Mouse (Mus musculus) brain, embryonic 14.5 days (tissue): ENCODE data around the gene Chac2. TPM values are rescaled to one million over a fixed set of nuclear protein-coding genes. Genes with fewer than 3 reads are reported as not detected.
A peak's percentile ranks its signal among the peaks of the same experiment; 100 is the strongest.
"Not testable (repeated sequence)": the region's sequence is repeated elsewhere in the genome, so short reads cannot be mapped to it uniquely, and the experiment has no call there.

Experiments
- DNase-seq: peaks from one replicate; pipeline ENCODE4 v3.0.0-alpha.2; 2011; ENCODE audit warnings: low read depth
- CTCF ChIP-seq: fragments of 200-500 bp; IDR thresholded peaks from 2 replicates; pipeline ENCODE4 v1.5.1; 2012; ENCODE audit warnings: inconsistent platforms, mild to moderate bottlenecking, moderate library complexity, borderline replicate concordance; ENCODE audit not compliant: insufficient read depth, insufficient read length; ENCODE audit errors: extremely low read depth
- POLR2A ChIP-seq: fragments of 200-500 bp; IDR thresholded peaks from 2 replicates; pipeline ENCODE4 v1.6.1; 2012; ENCODE audit warnings: mild to moderate bottlenecking, inconsistent platforms, borderline replicate concordance; ENCODE audit not compliant: poor library complexity, insufficient read depth, insufficient read length, severe bottlenecking; ENCODE audit errors: extremely low read depth
- polyA plus RNA-seq: library from polyadenylated mRNA; depleted of rRNA; stranded (reverse); fragments of >200 nt; gene quantifications from 2 replicates; pipeline ENCODE4 v1.2.3, GENCODE M21; 2012; rRNA removed

Gene Chac2
- 9.0 and 9.6 TPM in 2 replicates for polyA plus RNA-seq

DNA sequence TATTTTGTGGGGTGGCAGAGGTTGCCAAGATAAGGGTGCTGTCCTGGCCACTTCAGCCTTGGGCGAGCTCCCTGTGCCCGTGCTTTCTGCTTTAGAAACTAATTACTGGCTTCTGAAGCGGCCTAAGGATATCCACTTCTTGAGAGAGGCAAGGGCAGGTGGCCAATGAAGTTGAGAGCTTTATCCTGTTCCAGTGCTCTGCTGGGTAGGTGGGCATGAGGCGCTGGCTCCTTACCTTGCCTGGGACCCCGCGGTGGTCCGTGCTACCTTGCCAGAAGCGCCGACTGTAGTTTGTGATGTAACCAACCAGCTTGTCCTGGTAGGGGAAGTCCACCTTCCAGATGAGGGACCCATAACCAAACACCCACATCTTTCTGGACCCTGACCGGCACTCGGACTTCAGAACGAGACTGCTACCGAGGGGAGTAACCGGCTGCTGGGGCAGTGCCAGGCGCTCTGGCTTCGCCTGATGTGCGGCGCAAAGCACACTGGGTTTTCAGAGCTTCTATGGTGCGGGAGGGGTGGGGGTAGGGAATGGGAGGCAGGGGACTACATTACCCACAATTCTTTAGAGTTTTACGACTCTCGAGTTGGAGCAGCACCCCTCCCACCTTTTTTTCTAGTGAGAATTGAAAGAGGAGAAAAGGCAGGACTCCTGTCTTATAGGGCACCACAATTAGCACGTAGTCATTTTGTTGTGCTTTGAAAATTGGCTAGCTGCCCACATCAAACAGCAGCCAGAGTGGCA lies at the start of gene Chac2:
TSS of gene Chac2 (minus strand) at position 474 of the 748 bp plus-strand sequence.
- peak; percentile 97 for DNase-seq
- TF ChIP-seq CTCF (no peak), POLR2A (peak; percentile 58; the same call in 1 of the 2 replicates)

DNA sequence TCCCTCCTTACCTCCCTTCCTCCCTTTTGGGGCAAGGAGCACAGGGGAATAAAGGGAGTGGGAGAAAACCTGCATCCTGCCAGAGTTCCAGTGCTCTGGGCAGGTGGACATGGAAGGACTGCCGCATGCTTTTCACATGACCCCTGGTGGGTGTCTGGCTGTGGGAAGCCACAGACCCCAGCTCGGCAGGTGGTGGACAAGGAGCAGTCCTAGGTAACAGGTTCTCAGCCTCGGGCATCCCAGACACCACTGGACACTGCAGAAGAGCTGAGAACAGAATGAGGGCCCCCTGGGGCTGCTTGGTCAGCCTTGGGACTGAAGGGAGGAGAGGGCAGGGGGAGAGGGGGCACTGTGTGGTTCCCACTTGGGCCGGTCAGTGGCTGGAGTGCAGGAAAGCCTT lies 48.8 kb upstream of the Chac2 start:
- TF ChIP-seq CTCF, result no peak
- no peak for TF ChIP-seq POLR2A

DNA sequence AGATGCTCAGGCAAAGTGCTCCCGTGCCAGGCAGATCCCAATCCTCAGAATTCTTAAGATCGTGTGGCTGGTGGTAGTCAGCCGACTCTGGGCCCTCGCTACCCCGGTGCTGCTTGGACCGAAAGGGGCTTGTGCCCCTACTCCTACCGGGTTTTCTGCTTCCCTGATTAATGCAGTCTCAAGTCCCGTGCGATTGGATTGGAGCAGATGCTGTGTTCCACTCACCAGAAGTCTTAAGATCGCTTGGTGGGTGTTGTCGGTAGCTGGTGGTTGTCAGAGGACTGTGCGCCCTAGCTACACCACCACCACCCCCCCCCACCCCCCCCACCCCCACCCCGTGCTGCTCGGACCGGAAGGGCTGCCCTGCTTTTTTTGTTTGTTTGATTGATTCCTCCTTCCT lies 31.3 kb upstream of the Chac2 start:
- DNase-seq, result not testable (repeated sequence)

More for the DNA sequence above, 48.8 kb upstream of the Chac2 start:
- DNase-seq, result no peak

DNA sequence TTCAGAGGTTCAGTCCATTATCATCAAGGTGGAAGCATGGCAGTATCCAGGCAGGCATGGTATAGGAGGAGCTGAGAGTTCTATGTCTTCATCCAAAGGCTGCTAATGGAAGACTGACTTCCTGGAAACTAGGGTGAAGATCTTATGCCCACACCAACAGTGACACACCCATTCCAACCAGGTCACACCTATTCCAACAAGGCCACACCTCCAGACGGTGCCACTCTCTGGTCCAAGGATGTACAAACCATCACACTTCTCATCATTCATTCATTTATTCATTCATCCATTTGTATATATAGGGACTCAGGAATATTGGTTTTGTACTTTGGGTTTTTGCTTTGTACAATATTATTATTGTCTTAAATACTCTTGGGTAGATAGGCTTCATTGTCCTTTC lies 23.5 kb upstream of the Chac2 start:
- DNase-seq, result not testable (repeated sequence)

- TF ChIP-seq POLR2A (no peak), CTCF (no peak)
These were observed 15.2 kb upstream of the Chac2 start for GRCm38 (mm10) chr11:31001169-31001908.

DNA sequence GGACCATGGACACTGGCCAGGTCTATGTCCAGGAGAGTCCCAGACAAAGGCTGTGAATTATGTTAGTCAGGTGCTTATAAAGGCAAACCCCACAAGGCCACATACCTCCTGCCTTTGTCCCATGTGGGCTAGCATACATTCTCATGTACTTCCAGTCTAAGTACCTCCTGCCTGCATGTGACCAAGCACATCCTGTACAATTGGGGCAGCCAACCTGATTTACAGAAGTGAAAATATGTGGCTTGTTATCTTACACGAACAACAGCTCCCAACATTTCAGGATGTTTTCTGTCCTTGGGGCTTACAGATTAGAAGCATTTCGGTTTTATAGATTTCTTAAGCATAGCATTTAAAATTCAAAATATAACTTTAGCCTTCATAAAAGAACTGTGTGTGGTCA lies 13.9 kb upstream of the Chac2 start:
- TF ChIP-seq POLR2A (no peak), CTCF (no peak)
- DNase-seq, result no peak

More at GRCm38 (mm10) chr11:31001169-31001908, 15.2 kb upstream of the Chac2 start:
- no peak for DNase-seq

DNA sequence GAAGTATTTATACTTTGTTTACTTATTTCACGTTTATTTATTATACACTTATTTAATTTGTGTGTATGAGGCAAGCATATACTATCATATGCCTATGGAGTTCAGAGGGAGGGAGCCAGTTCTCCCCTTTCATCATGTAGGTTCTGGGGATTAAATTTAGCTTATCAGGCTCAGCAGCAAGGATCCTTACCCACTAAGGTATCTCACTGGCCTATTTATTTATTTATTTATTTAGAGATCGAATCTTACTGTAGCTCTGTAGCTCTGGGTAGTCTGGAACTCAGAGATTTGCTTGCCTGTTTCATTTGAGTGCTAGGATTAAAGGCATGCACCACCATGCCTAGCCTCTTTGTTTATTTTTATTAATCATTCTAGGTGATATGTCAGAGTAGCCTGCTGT lies 12.6 kb upstream of the Chac2 start:
- DNase-seq, result no peak
- TF ChIP-seq CTCF, result no peak
- TF ChIP-seq POLR2A, result no peak

DNA sequence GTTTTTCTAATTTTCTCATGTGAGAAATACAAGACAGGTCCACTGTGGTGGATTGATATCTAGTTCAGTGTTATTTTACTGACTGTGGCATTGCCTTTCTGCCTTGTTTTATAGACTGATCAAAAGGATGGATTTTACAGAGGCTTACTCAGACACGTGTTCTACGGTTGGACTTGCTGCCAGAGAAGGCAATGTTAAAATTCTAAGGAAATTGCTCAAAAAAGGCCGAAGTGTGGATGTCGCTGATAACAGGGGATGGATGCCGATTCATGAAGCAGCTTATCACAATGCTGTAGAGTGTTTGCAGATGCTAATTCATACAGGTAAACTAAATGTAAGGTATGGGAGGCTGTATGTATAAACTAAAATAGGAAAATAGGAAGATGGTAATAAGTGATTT lies 12.0 kb upstream of the Chac2 start:
- no peak for TF ChIP-seq CTCF
- TF ChIP-seq POLR2A, result no peak
- DNase-seq, result no peak

DNA sequence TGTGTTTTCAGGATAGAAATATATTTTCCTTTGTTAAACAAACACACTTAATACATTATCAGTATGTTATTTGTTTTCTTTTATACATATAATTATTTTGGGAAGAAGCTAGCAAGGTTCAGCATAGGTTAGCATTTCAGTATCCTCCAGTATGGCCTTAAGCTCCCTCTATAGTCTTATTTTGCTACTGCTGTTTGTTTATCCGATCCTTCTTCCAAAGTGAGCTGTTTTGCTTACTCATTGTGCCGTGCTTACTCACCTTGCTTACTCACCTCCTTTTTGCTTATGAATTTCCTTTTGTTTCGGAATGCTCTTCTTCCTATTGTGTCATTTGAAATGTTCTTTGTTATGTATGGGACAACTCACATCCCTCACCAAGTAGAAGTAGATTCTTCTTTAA lies 10.5 kb upstream of the Chac2 start:
- DNase-seq, result no peak
- TF ChIP-seq POLR2A (no peak), CTCF (no peak)

DNA sequence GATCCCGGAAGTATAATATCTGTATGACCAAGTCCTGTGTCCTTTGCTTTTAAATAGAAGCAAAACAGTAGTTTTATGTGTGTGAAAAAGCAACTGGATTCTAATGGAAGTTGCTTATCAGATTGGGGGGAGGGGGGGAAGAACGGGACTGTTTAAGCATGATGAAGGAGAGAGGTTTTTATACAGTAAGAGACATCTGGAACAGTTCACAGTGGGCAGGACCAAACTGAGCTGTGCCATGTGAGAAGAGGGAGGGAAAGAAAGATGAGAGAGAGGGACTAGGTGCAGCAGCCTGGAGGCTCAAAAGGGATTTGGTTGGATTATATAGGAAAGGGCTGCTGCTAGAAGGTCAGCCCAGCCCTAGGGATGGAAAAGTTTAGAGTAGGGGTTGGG lies 471 bp upstream of the Chac2 start:
- no peak for DNase-seq
- TF ChIP-seq CTCF, result no peak
- no peak for TF ChIP-seq POLR2A

GRCm38 (mm10) chr11:30985237-30985636 lies 913 bp downstream of the Chac2 start:
- no peak for DNase-seq
- TF ChIP-seq POLR2A (no peak), CTCF (no peak)

GRCm38 (mm10) chr11:30954279-30954725 lies 31.8 kb downstream of the Chac2 start, which contains the start of gene Erlec1:
Erlec1 (minus strand) TSS chr11:30954335.
- no peak for TF ChIP-seq CTCF
- TF ChIP-seq POLR2A, result peak; percentile 67; the same call in 1 of the 2 replicates

DNA sequence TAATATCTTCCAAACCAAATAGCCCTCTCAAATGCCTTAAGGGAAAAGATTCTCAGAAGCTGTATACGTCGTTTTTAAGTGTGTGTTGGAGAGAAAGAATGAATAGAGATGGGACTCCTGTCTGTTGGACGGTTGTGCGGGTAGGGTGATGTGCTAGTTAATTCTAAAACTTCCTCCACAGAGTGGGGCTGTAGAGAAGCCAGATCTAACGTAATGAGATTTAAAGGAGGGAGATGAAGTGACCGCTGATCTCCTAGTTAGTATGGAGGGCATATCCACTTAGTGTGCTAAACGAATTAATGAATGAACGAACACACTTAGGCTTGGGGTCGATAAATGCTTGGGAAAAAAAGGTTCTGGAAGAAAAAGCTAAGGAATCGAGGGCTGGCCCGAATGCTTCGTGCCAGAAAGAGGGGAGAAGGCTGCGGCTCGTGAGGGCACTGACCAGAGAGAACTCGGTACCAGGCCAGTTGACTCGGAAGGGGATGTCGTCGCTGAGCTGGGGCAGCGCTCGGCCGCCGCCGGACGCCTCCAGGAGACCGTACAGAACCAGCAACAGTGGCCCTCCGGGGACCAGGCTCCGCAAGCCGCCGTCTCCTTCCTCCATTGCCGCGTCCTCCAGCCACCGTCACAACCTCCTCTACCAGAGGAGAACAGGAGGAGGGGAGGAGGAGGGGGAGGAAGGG lies 32.5 kb downstream of the Chac2 start:
- no peak for TF ChIP-seq POLR2A
- no peak for TF ChIP-seq CTCF
- peak; percentile 59 for DNase-seq

More at GRCm38 (mm10) chr11:30954279-30954725, 31.8 kb downstream of the Chac2 start, which contains the start of gene Erlec1:
- peak; percentile 98 for DNase-seq
